Mouse (Mus musculus): Measurements from ENCODE around the gene Lingo3. TPM values are rescaled to one million over a fixed set of nuclear protein-coding genes. Genes with fewer than 3 reads are reported as not detected.
A peak's percentile ranks its signal among the peaks of the same experiment; 100 is the strongest.

Lingo3 gene
- polyA plus RNA-seq (2015; fragmentation: Nextera tagmentation; extraction: Ambion mirVana): 12.6 and 16.9 TPM in 2 replicates

DNA sequence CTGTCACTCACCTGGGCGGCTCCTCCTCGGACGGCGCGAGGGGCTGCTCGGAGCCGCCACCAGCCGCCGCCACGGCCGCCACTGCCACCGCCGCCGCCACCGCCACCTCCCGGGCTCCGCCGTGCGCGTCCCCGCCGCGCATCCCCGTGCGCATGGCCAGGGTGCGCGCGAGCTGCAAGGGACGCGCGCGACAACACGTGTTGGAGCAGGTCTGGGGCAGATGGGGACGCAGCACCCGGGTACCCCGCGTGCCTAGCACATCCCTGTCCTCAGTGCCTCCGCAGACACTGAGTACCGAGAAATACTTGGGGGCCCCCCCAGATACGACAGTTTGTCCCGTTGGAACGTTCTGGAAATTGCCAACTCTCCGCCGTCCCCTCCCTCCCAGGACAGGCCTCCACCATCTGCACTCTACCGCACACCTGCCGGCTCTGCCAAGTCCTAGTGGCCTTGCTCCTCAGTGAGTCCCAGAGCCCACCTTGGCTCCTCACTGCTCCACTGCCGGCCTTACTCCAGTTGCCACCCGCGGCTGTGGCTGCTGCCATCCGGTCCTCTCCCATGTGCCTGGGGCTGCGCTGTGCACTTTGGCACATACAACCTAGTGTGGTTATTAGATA is at the start of gene Lingo3:
Gene Lingo3, minus strand, starts transcription at position 109 of the 617 bp plus-strand sequence.
- WGBS: 5% methylated on average over 42 of the region's 51 CpGs

DNA sequence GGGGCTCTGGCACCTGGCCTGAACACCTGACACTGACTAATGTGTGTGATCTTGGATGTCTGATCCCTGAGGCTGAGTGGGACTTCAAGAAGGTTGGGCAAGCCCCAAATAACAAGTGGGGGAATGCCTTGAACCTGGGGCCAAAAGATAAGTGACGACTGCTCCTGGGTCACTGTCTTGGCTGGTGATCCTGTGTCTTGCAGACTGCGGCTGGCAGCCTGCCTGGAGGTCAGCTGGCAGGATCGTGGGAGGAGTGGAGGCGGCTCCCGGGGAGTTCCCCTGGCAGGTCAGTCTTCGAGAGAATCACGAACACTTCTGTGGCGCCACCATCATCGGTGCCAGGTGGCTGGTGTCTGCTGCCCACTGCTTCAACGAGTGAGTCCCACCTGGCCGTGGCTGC is 43.3 kb upstream of the Lingo3 start:
- Histone ChIP-seq H3K27ac (ENCODE audit: low read length) (no peak overlapping the region), H3K4me1 (ENCODE audit: control insufficient read depth, insufficient read depth, low read length) (no peaks in the 10 kb centered on the region), H3K27me3 (ENCODE audit: control insufficient read depth, insufficient read depth, low read depth, low read length) (peaks cover 5% of the 10 kb centered on the region), H3K36me3 (ENCODE audit: control insufficient read depth, insufficient read depth, low read length) (no peaks in the 10 kb centered on the region), H3K9ac (ENCODE audit: low read depth, low read length) (no peak overlapping the region), H3K9me3 (replicated peaks; ENCODE audit: control insufficient read depth, low read length, poor library complexity, severe bottlenecking) (no peaks in the 10 kb centered on the region), H3K4me3 (ENCODE audit: low read depth, low read length) (no peak overlapping the region), H3K4me2 (ENCODE audit: low read length) (no peak overlapping the region)
- no peak for ATAC-seq
- 73% methylated on average over 11 of the region's 11 CpGs for WGBS

More for the DNA sequence above, at the start of gene Lingo3:
- ATAC-seq: peak; percentile 58
- H3K9ac ChIP-seq (ENCODE audit: low read depth, low read length): peak within 1 kb of the TSS; percentile 82
- peaks cover 6% of the 10 kb centered on the region; the same call in 1 of the 2 replicates for H3K4me1 ChIP-seq (ENCODE audit: control insufficient read depth, insufficient read depth, low read length)
- peak within 1 kb of the TSS; percentile 69 for H3K4me3 ChIP-seq (ENCODE audit: low read depth, low read length)
- peak within 1 kb of the TSS; percentile 87 for H3K4me2 ChIP-seq (ENCODE audit: low read length)
- H3K27me3 ChIP-seq (ENCODE audit: control insufficient read depth, insufficient read depth, low read depth, low read length): peaks cover 25% of the 10 kb centered on the region
- no peaks in the 10 kb centered on the region for H3K36me3 ChIP-seq (ENCODE audit: control insufficient read depth, insufficient read depth, low read length)
- no peak within 1 kb of the TSS for H3K27ac ChIP-seq (ENCODE audit: low read length)
- no peaks in the 10 kb centered on the region for H3K9me3 ChIP-seq (replicated peaks; ENCODE audit: control insufficient read depth, low read length, poor library complexity, severe bottlenecking)

DNA sequence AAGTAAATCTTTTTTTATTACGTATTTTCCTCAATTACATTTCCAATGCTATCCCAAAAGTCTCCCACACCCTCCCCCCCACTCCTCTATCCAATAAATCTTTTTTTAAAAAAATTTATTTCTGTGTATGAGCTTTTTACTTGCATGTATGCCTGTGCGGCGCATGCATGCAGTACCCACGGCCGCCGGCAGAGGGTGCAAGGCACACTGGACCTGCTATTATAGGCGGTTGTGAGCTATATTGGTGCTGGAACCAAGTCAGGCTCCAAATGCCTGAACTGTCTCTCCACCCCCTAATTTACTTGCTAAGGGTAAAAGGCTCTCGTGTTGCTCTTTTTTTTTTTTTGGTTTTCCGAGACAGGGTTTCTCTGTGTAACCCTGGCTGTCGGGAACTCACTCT is 37.5 kb upstream of the Lingo3 start:
- WGBS: 28% methylated on average over 10 of the region's 10 CpGs
- Histone ChIP-seq H3K27me3 (ENCODE audit: control insufficient read depth, insufficient read depth, low read depth, low read length) (no peaks in the 10 kb centered on the region; the same call in 1 of the 2 replicates), H3K4me1 (ENCODE audit: control insufficient read depth, insufficient read depth, low read length) (no peaks in the 10 kb centered on the region), H3K4me2 (ENCODE audit: low read length) (no peak overlapping the region), H3K9ac (ENCODE audit: low read depth, low read length) (no peak overlapping the region), H3K36me3 (ENCODE audit: control insufficient read depth, insufficient read depth, low read length) (no peaks in the 10 kb centered on the region), H3K4me3 (ENCODE audit: low read depth, low read length) (no peak overlapping the region), H3K9me3 (replicated peaks; ENCODE audit: control insufficient read depth, low read length, poor library complexity, severe bottlenecking) (no peaks in the 10 kb centered on the region), H3K27ac (ENCODE audit: low read length) (no peak overlapping the region)
- no peak for ATAC-seq

DNA sequence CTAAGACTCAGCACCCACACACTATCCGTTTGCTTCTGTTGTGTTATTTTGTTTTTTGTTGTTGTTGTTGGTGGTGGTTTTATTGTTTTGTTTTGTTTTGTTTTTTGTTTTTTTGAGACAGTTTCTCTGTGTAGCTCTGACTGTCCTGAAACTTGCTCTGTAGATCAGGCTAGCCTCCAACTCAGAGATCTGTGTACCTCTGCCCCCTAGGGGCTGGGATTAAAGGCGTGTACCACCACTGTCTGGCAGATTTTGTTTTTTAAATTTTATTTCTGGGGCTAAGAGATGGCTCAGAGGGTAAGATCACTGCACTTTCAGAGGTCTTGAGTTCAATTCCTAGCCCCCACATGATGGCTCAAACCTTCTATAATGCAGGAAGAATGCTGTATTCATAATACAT is 37.1 kb upstream of the Lingo3 start:
- Histone ChIP-seq H3K4me3 (ENCODE audit: low read depth, low read length) (no peak overlapping the region), H3K9me3 (replicated peaks; ENCODE audit: control insufficient read depth, low read length, poor library complexity, severe bottlenecking) (no peaks in the 10 kb centered on the region), H3K27ac (ENCODE audit: low read length) (no peak overlapping the region), H3K9ac (ENCODE audit: low read depth, low read length) (no peak overlapping the region), H3K4me1 (ENCODE audit: control insufficient read depth, insufficient read depth, low read length) (no peaks in the 10 kb centered on the region), H3K27me3 (ENCODE audit: control insufficient read depth, insufficient read depth, low read depth, low read length) (no peaks in the 10 kb centered on the region; the same call in 1 of the 2 replicates), H3K4me2 (ENCODE audit: low read length) (no peak overlapping the region), H3K36me3 (ENCODE audit: control insufficient read depth, insufficient read depth, low read length) (no peaks in the 10 kb centered on the region)
- ATAC-seq: no peak
- 83% methylated on average over 2 of the region's 2 CpGs for WGBS

DNA sequence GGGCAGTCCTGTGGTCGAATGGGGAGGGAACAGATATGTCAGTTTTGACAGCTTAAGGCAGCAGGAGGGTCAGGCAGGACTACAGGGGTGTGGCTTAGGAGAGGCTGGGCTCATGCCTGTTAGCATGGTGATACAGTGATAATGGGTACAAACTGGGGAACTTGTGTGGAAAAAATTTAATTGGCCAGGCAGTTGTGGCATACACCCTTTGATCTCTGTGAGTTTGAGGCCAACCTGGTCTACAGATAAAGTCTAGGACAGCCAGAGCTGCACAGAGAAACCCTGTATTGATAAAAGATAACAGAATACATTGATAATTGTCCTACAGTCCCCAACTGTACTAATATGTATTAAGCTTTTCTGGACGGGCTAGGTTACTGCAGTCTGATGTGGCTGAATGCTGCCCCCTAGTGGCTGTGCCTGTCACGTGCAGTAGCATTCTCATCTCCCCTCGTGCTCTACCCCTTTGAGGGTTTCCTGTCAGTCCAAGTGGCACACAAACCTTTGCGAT is 36.3 kb upstream of the Lingo3 start:
- no peak overlapping the region for H3K9ac ChIP-seq (ENCODE audit: low read depth, low read length)
- H3K4me1 ChIP-seq (ENCODE audit: control insufficient read depth, insufficient read depth, low read length): no peaks in the 10 kb centered on the region
- ATAC-seq: 0 out of 2 replicates have a peak, but pooled peaks have one; percentile 9
- H3K4me3 ChIP-seq (ENCODE audit: low read depth, low read length): no peak overlapping the region
- no peaks in the 10 kb centered on the region; the same call in 1 of the 2 replicates for H3K27me3 ChIP-seq (ENCODE audit: control insufficient read depth, insufficient read depth, low read depth, low read length)
- no peaks in the 10 kb centered on the region for H3K36me3 ChIP-seq (ENCODE audit: control insufficient read depth, insufficient read depth, low read length)
- WGBS: 28% methylated on average over 5 of the region's 5 CpGs
- no peak overlapping the region for H3K27ac ChIP-seq (ENCODE audit: low read length)
- H3K4me2 ChIP-seq (ENCODE audit: low read length): no peak overlapping the region
- H3K9me3 ChIP-seq (replicated peaks; ENCODE audit: control insufficient read depth, low read length, poor library complexity, severe bottlenecking): no peaks in the 10 kb centered on the region

DNA sequence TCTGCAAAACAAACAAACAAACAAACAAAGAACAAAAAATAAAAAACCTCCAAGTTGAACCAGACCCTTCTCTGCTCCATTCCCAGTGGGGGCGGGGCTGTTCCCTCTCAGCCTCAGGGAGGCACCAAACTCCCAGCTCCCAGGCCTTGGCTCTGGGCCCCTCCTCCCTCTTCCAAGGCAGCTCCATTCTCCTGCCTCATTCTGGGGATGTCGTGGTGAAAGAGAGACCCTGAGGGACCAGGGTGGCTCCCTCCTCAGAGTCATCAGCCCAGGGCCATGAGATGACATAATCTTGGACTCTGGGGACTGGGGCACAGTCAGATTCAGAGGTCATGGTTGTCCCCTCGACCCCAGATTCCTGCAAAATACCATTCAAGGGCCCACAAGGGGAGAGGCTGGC is 32.8 kb upstream of the Lingo3 start:
- Histone ChIP-seq H3K4me2 (ENCODE audit: low read length) (no peak overlapping the region), H3K9ac (ENCODE audit: low read depth, low read length) (no peak overlapping the region), H3K36me3 (ENCODE audit: control insufficient read depth, insufficient read depth, low read length) (no peaks in the 10 kb centered on the region), H3K4me3 (ENCODE audit: low read depth, low read length) (no peak overlapping the region), H3K9me3 (replicated peaks; ENCODE audit: control insufficient read depth, low read length, poor library complexity, severe bottlenecking) (no peaks in the 10 kb centered on the region), H3K4me1 (ENCODE audit: control insufficient read depth, insufficient read depth, low read length) (no peaks in the 10 kb centered on the region), H3K27ac (ENCODE audit: low read length) (no peak overlapping the region), H3K27me3 (ENCODE audit: control insufficient read depth, insufficient read depth, low read depth, low read length) (no peaks in the 10 kb centered on the region; the same call in 1 of the 2 replicates)
- no peak for ATAC-seq
- WGBS: 22% methylated on average over 3 of the region's 3 CpGs

DNA sequence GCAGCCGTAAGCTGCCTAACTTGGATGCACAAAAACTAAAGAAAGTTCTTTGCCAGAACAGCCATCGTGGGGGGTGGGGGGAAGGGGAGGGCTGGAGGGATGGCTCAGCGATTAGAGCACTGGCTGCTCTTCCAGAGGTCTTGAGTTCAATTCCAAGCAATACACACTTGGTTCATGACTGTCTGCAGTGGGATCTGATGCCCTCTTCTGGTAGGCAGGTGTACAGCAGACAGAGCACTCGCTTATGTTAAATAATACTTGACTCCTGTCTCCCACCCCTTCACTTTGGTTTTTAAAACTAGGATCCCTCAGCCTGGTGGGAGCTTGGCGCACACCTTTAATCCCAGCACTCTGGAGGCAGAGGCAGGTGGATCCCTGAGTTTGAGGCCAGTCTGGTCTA is 32.2 kb upstream of the Lingo3 start:
- no peaks in the 10 kb centered on the region for H3K4me1 ChIP-seq (ENCODE audit: control insufficient read depth, insufficient read depth, low read length)
- H3K27me3 ChIP-seq (ENCODE audit: control insufficient read depth, insufficient read depth, low read depth, low read length): no peaks in the 10 kb centered on the region; the same call in 1 of the 2 replicates
- WGBS: 28% methylated on average over 5 of the region's 5 CpGs
- no peak for ATAC-seq
- no peak overlapping the region for H3K27ac ChIP-seq (ENCODE audit: low read length)
- no peaks in the 10 kb centered on the region for H3K36me3 ChIP-seq (ENCODE audit: control insufficient read depth, insufficient read depth, low read length)
- no peak overlapping the region for H3K9ac ChIP-seq (ENCODE audit: low read depth, low read length)
- no peak overlapping the region for H3K4me3 ChIP-seq (ENCODE audit: low read depth, low read length)
- H3K9me3 ChIP-seq (replicated peaks; ENCODE audit: control insufficient read depth, low read length, poor library complexity, severe bottlenecking): no peaks in the 10 kb centered on the region
- H3K4me2 ChIP-seq (ENCODE audit: low read length): no peak overlapping the region

DNA sequence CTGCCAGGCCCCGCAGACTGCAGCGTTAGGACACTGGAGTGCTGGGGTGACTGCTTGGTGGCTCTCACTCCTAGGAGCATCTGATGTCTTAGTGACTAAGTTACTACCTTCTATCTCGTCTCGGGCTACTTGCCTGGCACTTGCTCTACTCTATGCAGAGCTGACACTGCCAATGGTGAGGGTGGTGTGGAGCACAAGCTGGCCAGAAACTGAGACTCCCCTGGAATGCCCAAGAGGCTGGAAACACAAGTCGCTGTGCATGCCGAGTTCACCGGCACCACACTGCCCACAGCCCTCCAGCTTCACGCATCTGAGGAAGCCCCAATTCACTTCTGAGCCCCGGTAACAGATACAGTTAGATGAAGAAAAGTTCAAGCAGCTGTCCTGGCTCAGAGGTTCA is 30.2 kb upstream of the Lingo3 start:
- no peak overlapping the region for H3K4me2 ChIP-seq (ENCODE audit: low read length)
- H3K4me1 ChIP-seq (ENCODE audit: control insufficient read depth, insufficient read depth, low read length): no peaks in the 10 kb centered on the region
- H3K27me3 ChIP-seq (ENCODE audit: control insufficient read depth, insufficient read depth, low read depth, low read length): no peaks in the 10 kb centered on the region; the same call in 1 of the 2 replicates
- ATAC-seq: no peak
- WGBS: 81% methylated on average over 9 of the region's 9 CpGs
- H3K9ac ChIP-seq (ENCODE audit: low read depth, low read length): no peak overlapping the region
- no peaks in the 10 kb centered on the region for H3K9me3 ChIP-seq (replicated peaks; ENCODE audit: control insufficient read depth, low read length, poor library complexity, severe bottlenecking)
- H3K36me3 ChIP-seq (ENCODE audit: control insufficient read depth, insufficient read depth, low read length): no peaks in the 10 kb centered on the region
- H3K4me3 ChIP-seq (ENCODE audit: low read depth, low read length): no peak overlapping the region
- no peak overlapping the region for H3K27ac ChIP-seq (ENCODE audit: low read length)

DNA sequence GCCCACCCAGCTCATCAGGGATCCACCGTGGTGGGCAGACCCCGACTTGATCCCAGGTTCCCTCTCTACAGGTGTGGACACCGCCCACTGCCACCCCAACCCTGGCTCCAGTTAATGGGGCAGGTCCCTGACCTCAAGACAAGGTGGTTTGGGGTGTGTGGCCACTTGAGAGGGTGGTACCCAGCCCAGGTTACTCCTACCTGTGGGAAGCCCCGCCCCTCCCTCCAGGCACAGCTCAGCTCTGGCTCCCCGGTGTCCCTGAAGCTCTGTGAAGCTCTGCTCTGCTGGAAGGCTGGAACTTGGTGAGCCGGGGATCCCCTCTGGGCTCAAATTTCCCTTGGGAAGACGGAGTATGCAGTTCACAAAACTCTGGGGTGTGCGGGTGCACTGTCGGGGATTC is 27.7 kb upstream of the Lingo3 start, which contains the start of gene Tmprss9:
Gene Tmprss9, plus strand, starts transcription at position 268 of the 400 bp plus-strand sequence.
- Histone ChIP-seq H3K4me3 (ENCODE audit: low read depth, low read length) (no peak within 1 kb of the TSS), H3K9ac (ENCODE audit: low read depth, low read length) (no peak within 1 kb of the TSS), H3K9me3 (replicated peaks; ENCODE audit: control insufficient read depth, low read length, poor library complexity, severe bottlenecking) (no peaks in the 10 kb centered on the region), H3K4me2 (ENCODE audit: low read length) (no peak within 1 kb of the TSS), H3K4me1 (ENCODE audit: control insufficient read depth, insufficient read depth, low read length) (no peaks in the 10 kb centered on the region), H3K27me3 (ENCODE audit: control insufficient read depth, insufficient read depth, low read depth, low read length) (no peaks in the 10 kb centered on the region; the same call in 1 of the 2 replicates), H3K36me3 (ENCODE audit: control insufficient read depth, insufficient read depth, low read length) (peaks cover 7% of the 10 kb centered on the region), H3K27ac (ENCODE audit: low read length) (no peak within 1 kb of the TSS)
- ATAC-seq: no peak
- WGBS: 34% methylated on average over 9 of the region's 9 CpGs

All from midbrain, embryonic 16.5 days (tissue).